Mouse (Mus musculus): ENCODE results near the gene Aamdc.
A peak's percentile ranks its signal among the peaks of the same experiment; 100 is the strongest.

Aamdc gene

DNA sequence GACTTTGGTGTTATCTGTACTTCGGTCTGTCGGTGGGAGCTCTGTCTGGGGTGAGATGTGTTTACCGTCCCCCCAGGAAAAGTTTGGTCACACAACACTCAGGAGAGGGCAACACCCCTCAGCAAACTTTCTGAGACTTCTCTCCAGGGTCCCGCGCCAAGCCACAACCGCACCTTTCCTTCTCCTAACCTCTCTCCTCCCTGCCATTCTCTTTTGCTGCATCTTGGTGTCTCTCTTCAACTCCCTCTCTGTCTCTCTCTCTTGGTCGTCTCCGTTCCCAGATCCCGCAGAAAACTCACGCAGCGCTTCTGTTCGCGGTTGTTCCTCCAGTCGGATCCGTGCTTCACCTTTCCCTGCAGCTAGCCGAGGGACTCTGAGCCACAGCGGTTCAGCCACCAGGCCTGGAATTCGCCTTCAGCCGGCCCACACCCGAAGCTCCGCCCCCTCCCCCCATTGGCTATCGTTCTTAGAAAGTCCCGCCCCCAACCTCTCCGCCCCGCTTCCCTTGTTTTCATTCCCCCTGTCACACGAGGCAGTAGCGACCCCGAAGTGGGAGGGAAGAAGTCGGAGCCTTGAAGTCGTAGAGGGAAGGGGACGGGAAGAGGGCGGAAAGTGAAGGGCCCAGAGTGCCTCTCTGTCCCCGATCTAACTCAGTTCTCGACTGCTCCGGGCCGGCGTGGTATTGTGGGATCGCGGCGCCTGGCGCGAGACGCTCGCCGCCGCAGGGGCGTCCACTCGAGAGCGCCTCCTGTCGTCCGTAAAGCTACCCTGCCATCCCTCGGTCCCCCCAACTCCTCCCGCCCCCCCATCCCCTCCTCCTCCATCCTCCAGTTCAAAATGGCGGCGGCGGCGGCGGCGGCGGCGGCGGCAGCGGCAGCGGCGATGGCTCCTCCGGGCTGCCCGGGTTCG, at the start of gene Aamdc, which contains the start of gene Rsf1:
Gene Aamdc (minus strand): TSS at position 431 of the 909 bp plus-strand sequence.
Gene Rsf1 (plus strand): TSS at position 823 of the 909 bp plus-strand sequence.
- DNase-seq: peak; percentile 94

- no peak for DNase-seq
These were observed 44.1 kb upstream of the Aamdc start for GRCm38 (mm10) chr7:97623402-97623801.

DNA sequence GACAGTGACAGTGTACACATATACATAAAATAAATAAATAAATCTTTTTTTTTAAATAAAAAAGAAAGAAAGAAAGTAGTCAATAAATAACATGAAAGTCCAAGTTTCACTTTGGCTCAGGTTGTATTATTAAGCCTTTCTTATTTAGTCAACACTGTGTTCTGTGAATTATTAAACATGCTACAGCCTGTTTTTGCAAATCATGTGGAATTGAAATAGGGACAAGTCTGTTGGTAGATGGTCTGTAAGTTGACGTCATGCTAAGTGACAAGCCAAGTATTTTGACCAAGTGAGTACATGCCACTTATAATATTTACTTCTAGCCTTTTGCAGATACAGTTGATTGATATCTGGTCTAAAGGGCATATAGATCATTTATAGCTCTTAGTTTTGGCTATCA, 43.4 kb upstream of the Aamdc start:
- DNase-seq: no peak

DNA sequence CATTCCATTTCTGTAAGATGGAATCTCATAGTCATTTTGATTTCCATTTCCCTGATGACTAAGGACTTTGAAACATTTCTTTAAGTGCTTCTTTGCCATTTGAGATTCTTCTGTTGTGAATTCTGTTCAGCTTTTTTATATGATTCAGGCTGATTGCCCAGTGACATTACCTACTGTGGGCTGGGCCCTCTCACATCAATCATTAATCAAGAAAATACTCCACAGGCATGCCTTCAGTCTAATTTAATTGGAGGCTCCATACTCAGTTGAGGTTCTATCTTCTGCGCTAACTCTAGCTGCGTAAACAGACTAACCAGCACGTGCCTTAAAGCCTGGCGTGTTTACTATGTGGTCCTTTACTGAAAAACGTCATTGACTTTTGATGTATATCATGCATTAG, 42.0 kb upstream of the Aamdc start:
- no peak for DNase-seq

- DNase-seq: no peak
These were observed 19.3 kb upstream of the Aamdc start for GRCm38 (mm10) chr7:97598548-97598947.

- DNase-seq: no peak
These were observed 14.2 kb upstream of the Aamdc start for GRCm38 (mm10) chr7:97593535-97593934.

DNA sequence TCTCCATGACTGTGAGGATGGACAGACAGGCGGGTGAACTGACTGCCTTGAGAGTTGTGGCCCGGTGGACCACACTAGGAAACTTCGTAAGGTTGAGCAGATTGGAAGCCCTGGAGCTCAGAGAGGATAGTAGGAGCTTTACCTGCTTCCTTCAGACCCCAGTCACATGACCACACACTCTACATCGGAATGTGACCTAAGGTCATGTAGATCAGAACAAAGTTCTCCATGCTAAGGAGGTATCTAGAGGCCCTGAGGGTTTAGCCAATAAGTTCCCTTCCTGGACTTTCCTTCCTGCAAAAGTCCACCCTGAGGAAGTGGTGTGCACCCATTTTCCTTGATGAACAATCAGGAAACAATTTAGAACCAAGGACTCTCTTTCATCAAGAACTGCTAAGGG, 13.1 kb upstream of the Aamdc start:
- DNase-seq: no peak

DNA sequence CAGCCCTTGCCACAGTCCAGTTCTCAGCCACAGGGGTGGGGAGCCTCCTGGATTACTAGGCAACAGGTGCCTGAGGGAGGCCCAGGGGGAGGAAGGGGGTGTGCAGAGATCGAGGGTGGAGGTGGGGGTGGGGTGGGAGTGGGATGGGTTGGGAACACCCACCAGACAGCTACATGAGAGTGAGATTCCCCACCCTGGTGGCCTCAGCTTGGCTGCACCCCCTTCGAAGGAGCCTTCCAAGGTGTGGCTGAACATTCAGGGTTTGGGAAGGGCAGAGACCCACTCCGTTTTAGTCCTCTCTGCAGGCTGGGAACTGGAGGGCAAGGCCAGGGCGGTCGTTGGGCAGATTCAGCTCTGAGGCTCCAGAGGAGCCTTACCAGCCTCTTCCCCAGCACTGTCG, 12.0 kb upstream of the Aamdc start:
- no peak for DNase-seq

GRCm38 (mm10) chr7:97590488-97590887, 11.2 kb upstream of the Aamdc start:
- DNase-seq: no peak

- no peak for DNase-seq
These were observed 9.2 kb upstream of the Aamdc start for GRCm38 (mm10) chr7:97588506-97588905.

GRCm38 (mm10) chr7:97580843-97581214, 1.5 kb upstream of the Aamdc start:
- DNase-seq: peak; percentile 75

- peak; percentile 66 for DNase-seq
These were observed 912 bp upstream of the Aamdc start for GRCm38 (mm10) chr7:97579976-97580842.

GRCm38 (mm10) chr7:97578361-97579066, 783 bp downstream of the Aamdc start:
- peak; percentile 43 for DNase-seq

DNA sequence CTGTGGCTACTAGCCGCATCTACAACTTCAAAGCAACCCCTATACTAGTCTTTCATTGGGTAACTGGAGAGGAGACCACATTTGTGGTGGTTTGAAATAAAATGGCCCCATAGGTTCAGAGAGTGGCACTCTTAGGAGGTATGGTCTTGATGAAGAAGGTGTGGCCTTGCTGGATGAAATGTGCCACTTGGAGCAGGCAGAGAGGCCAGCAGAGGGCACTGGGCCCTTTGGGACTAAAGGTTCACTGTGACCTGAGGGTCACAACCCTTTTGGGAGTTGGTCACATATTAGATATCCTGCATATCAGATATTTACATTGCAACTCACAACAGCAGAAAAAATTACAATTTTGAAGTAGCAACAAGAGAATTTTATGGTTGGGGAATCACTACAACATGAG, 8.9 kb downstream of the Aamdc start:
- DNase-seq: no peak

GRCm38 (mm10) chr7:97569372-97569771, 9.9 kb downstream of the Aamdc start:
- DNase-seq: no peak

DNA sequence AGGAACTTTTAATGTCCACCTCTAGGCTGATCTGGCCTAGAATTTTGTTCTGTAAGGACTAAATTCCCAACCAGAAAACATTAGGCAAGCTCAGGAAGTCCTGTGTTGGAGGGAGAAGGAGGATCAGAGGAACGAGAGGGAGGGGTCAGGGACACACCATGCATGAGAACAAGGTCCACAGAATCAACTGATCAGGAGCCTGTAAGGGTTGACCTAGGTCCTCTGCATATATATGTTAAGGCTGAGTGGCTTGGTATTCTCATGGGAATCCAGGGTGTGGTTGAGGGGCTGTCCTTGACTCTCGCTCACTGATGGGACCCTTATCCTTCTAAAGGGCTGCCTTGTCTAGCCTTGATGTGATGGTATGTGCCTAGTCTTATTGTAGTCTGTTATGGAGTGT, 15.7 kb downstream of the Aamdc start:
- no peak for DNase-seq

DNA sequence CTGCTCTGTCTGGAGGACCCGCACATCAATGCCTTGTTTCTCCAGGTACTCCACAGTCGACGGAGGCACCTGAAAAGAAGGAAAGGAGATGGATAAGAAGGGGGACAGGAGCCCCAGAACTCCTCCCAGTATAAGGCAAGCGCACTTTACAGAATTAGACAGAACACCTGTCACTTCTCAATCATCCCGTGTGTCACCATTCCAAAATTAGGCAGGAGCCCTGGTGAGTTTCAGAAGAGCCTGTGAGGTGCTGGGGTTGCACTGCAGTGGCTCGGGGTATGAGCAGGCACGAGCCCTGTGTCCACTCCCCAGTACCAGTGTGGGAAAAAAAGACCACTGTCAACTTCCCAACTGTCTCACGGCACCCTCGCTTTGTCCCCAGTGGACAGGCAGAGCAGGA, 28.6 kb downstream of the Aamdc start:
- no peak for DNase-seq

- DNase-seq: no peak
These were observed 30.0 kb downstream of the Aamdc start for GRCm38 (mm10) chr7:97549301-97549700.

- DNase-seq: peak; percentile 35
These were observed 32.8 kb downstream of the Aamdc start for GRCm38 (mm10) chr7:97546462-97546861.

DNA sequence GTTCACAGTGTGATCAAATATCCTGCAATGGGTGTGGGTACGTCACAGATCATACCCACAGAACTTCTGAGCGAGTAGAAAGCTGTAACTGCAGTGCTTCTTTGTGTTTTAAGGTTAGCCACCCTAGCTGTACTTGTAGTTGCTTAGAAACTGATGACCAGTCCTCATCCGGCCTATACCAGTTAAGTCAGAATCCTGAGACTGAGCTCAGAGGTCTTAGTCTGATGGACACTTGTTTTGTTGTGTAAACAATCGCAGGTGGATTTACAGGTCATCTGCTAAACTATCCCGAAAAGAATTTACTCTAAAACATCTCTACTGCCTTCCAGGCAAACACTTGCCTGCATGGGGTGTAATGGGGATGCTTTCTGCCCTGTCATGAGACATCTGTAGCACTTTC, 42.7 kb downstream of the Aamdc start:
- DNase-seq: no peak

DNA sequence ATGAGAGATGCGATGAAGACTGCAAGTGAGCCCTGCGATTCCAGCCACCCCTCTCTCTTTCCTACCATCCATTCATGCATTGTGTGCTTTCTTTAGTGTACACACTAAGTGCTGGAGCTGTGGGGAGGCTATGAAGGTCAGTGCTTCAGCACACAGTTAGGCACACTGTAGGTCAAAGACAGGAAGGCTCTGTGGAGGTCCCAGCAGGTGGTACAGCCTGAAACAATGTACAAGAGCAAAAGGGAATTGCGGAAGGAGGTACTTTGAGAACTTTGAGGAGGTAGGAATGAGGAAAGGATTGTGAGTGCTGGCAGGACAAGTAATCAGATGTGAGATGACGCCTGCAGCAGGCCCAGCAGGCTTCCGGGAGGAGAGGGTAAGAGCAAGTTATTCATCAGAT, 43.8 kb downstream of the Aamdc start:
- DNase-seq: no peak

DNA sequence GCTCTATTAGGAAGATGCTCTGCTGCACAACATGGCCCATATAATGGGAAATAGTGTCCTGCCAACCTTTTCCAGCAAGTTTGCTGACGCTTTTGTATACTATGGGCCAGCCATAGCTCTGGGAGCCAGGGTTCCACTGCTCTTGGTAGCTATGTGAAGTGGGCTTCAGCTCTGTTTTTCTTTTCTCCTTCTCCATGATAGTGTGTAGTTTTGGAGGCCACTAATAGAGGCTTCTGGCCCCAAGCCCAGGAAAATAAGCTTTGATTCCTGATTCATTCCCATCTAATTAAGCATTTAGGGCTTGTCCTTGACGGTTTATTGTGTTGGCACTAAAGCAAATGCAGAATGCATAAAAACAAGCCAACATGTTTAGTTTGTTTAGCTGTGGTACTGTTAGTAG, 59.4 kb downstream of the Aamdc start:
- no peak for DNase-seq

DNA sequence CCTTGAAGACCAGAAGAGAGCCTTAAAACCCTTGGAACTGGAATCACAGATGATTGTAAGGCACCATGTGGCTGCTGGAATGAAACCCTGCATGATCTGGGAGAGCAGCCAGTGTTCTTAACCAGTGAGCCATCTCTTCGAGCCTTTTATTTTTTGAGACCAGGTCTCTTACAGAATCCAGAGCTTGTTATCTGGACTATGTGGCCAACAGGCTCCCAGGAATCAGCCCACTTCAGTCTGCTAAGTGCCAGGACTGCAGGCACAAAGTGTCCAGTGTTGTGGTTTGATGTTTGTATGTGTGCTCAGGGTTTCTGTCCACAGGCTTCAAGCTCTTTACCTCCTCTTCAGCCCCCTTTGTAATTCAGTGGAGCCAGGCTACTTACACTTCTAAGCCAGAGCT, 64.5 kb downstream of the Aamdc start:
- peak; percentile 28 for DNase-seq
